Mouse (Mus musculus) kidney, postnatal 0 days (tissue): ENCODE data around the gene Gm20538. TPM values are rescaled to one million over a fixed set of nuclear protein-coding genes. Genes with fewer than 3 reads are reported as not detected.
A peak's percentile ranks its signal among the peaks of the same experiment; 100 is the strongest.

Source experiments
- ATAC-seq: fragments of 200-750 bp; cut with Nextera tagmentation; replicated peaks from 2 replicates; pipeline ENCODE4 v1.8.0; 2017; ENCODE audit warnings: low read depth, moderate number of reproducible peaks, moderate TSS enrichment, moderate library complexity; ENCODE audit not compliant: low FRiP score
- DNase-seq: peaks from one replicate; pipeline ENCODE4 v3.0.0-alpha.2; 2016; ENCODE audit warnings: low spot score
- H3K27ac ChIP-seq: fragments of 300-500 bp; sonication (generic); 2 replicates; pipeline ENCODE4 v1.5.1; 2014; ENCODE audit warnings: mild to moderate bottlenecking
- H3K27me3 ChIP-seq: fragments of 300-500 bp; sonication (generic); 2 replicates; pipeline ENCODE4 v1.6.1; 2014; ENCODE audit warnings: low read length, mixed read lengths; ENCODE audit not compliant: insufficient read depth
- H3K36me3 ChIP-seq: fragments of 300-500 bp; sonication (generic); 2 replicates; pipeline ENCODE4 v1.6.1; 2014; ENCODE audit warnings: low read length, mixed read lengths; ENCODE audit not compliant: insufficient read depth
- H3K4me1 ChIP-seq: fragments of 300-500 bp; sonication (generic); replicated peaks from 2 replicates; pipeline ENCODE4 v1.6.1; 2014; ENCODE audit warnings: antibody characterized with exemption, low read length, mixed read lengths; ENCODE audit not compliant: insufficient read depth
- H3K4me2 ChIP-seq: fragments of 300-500 bp; sonication (generic); 2 replicates; pipeline ENCODE4 v1.6.1; 2014; ENCODE audit warnings: mild to moderate bottlenecking, low read length, moderate library complexity, mixed read lengths
- H3K4me3 ChIP-seq: fragments of 300-500 bp; sonication (generic); replicated peaks from 2 replicates; pipeline ENCODE4 v1.5.1; 2014; ENCODE audit warnings: low read depth, low read length
- H3K9ac ChIP-seq: fragments of 300-500 bp; sonication (generic); 2 replicates; pipeline ENCODE4 v1.6.1; 2014; ENCODE audit warnings: low read depth, low read length
- H3K9me3 ChIP-seq: fragments of 300-500 bp; sonication (generic); replicated peaks from 2 replicates; pipeline ENCODE4 v1.6.1; 2016; ENCODE audit warnings: low read length, inconsistent platforms, mixed read lengths
- CTCF ChIP-seq: IDR thresholded peaks from 2 replicates; pipeline ENCODE4 v1.5.1; 2016; ENCODE audit warnings: antibody characterized with exemption, low read depth, mild to moderate bottlenecking, moderate library complexity
- WGBS: fragments of 180-500 bp; shearing (Covaris S2); extraction: QIAGEN DNeasy Blood & Tissue Kit; methylation state at CpG from one replicate; pipeline ENCODE4 v1.1.7; 2014; 5-methylcytosine and 5-hydroxymethylcytosine counted together
- polyA plus RNA-seq: library from polyadenylated mRNA; unstranded; fragments of >200 nt; fragmentation: Nextera tagmentation; extraction: Ambion mirVana; gene quantifications from 2 replicates; pipeline ENCODE4 v1.2.1, GENCODE M21; 2015

The Gm20538 gene
- polyA plus RNA-seq, 1 experiment from 2014 or later = 1.2 TPM

DNA sequence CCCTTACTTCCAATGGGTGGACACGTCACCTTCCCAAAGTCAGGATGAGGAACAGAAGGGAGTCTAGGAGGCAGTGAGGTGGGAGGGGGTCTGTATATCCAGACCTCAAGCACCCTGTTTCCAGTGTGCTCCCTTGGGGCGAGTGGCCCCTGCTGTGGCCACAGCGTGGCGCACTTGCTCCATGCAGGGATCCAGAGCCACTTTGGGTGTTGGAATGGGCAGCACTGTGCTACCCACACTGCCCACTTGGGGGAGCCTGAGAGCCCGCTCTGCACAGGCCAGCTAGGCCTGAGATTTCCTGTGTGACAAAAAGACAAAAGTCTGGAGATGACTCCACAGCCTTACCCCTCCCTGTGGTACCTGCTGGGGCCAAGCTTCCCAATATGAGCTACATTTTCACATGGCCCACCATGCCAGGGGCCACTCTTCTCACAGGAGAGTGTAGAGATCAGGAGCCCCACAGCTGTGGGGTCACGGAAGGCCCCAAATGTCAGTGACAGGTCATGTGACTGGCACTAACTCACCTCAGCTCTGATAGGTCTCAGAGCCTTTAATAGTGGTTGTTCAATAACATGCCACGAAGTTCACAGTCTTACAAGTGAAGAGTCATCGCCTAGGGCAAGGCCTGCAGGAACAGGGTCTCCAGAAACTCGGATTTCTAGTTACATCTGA is 30.1 kb upstream of the Gm20538 start:
- Histone ChIP-seq H3K4me2 (no peak overlapping the region), H3K4me1 (no peaks in the 10 kb centered on the region), H3K27me3 (no peaks in the 10 kb centered on the region), H3K27ac (no peak overlapping the region), H3K36me3 (no peaks in the 10 kb centered on the region), H3K9me3 (no peaks in the 10 kb centered on the region), H3K9ac (no peak overlapping the region), H3K4me3 (no peak overlapping the region)
- peak; percentile 72 for ATAC-seq
- WGBS = 29% methylated on average over 9 of the region's 9 CpGs
- DNase-seq = peak; percentile 90
- TF ChIP-seq CTCF = peak; percentile 100

- H3K9ac ChIP-seq = no peak overlapping the region
- H3K9me3 ChIP-seq = no peaks in the 10 kb centered on the region
- no peak overlapping the region for H3K4me3 ChIP-seq
- ATAC-seq (no peak), DNase-seq (no peak)
- no peaks in the 10 kb centered on the region for H3K27me3 ChIP-seq
- H3K4me2 ChIP-seq = no peak overlapping the region
- no peak overlapping the region for H3K27ac ChIP-seq
- H3K4me1 ChIP-seq = no peaks in the 10 kb centered on the region
- no peak for TF ChIP-seq CTCF
- WGBS = 84% methylated on average over 10 of the region's 10 CpGs
- H3K36me3 ChIP-seq = no peaks in the 10 kb centered on the region
Observed at GRCm38 (mm10) chr19:44582103-44582502, 29.5 kb upstream of the Gm20538 start.

DNA sequence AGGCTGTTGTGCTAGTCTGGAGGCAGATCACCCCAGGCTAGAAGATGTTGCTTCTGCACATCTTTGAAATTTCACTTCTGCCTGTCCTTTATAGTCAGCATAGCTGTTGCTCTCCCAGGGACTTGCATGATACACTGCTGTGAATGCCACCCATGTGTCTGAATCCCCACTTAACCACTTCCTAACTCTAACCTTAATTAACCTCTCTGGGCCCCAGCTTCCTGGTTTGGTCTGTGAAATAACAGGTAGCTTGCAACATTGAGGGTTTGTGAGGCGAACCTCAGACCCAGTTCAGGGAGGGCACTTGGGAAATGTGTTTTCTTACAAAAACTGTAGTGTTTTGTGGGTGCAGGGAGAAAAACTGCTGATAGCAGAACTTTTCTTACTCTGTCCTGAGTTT is 25.4 kb upstream of the Gm20538 start:
- 58% methylated on average over 1 of the region's 1 CpGs for WGBS
- 0 out of 2 replicates have a peak, but pooled peaks cover 3% of the 10 kb centered on the region for H3K36me3 ChIP-seq
- no peaks in the 10 kb centered on the region for H3K9me3 ChIP-seq
- H3K27ac ChIP-seq = no peak overlapping the region
- no peak overlapping the region for H3K4me3 ChIP-seq
- no peaks in the 10 kb centered on the region for H3K4me1 ChIP-seq
- DNase-seq = no peak
- H3K27me3 ChIP-seq = no peaks in the 10 kb centered on the region
- H3K9ac ChIP-seq = no peak overlapping the region
- ATAC-seq = no peak
- no peak for TF ChIP-seq CTCF
- H3K4me2 ChIP-seq = no peak overlapping the region

GRCm38 (mm10) chr19:44576275-44576674 is 23.6 kb upstream of the Gm20538 start:
- no peak for TF ChIP-seq CTCF
- WGBS = 62% methylated on average over 7 of the region's 7 CpGs
- DNase-seq = no peak

GRCm38 (mm10) chr19:44567763-44568162 is 15.1 kb upstream of the Gm20538 start:
- peaks cover 10% of the 10 kb centered on the region; the same call in 1 of the 2 replicates for H3K4me1 ChIP-seq
- no peak for TF ChIP-seq CTCF
- H3K27me3 ChIP-seq = no peaks in the 10 kb centered on the region
- H3K27ac ChIP-seq = no peak overlapping the region
- 77% methylated on average over 3 of the region's 3 CpGs for WGBS
- no peaks in the 10 kb centered on the region for H3K9me3 ChIP-seq
- H3K9ac ChIP-seq = no peak overlapping the region
- H3K4me2 ChIP-seq = no peak overlapping the region
- ATAC-seq (0 out of 2 replicates have a peak, but pooled peaks have one; percentile 27), DNase-seq (no peak)
- H3K4me3 ChIP-seq = no peak overlapping the region
- H3K36me3 ChIP-seq = peaks cover 70% of the 10 kb centered on the region

More at GRCm38 (mm10) chr19:44576275-44576674, 23.6 kb upstream of the Gm20538 start:
- Histone ChIP-seq H3K4me2 (no peak overlapping the region), H3K27me3 (no peaks in the 10 kb centered on the region), H3K4me1 (no peaks in the 10 kb centered on the region), H3K4me3 (no peak overlapping the region), H3K9ac (no peak overlapping the region), H3K36me3 (peaks cover 18% of the 10 kb centered on the region), H3K27ac (no peak overlapping the region), H3K9me3 (no peaks in the 10 kb centered on the region)
- no peak for ATAC-seq

- peak overlapping the region; percentile 77; the same call in 1 of the 2 replicates for H3K4me2 ChIP-seq
- 89% methylated on average over 14 of the region's 14 CpGs for WGBS
- H3K27ac ChIP-seq = no peak overlapping the region
- no peaks in the 10 kb centered on the region for H3K9me3 ChIP-seq
- H3K36me3 ChIP-seq = peaks cover 38% of the 10 kb centered on the region; the same call in 1 of the 2 replicates
- H3K4me3 ChIP-seq = no peak overlapping the region
- ATAC-seq = no peak
- TF ChIP-seq CTCF = no peak
- no peak overlapping the region for H3K9ac ChIP-seq
- no peaks in the 10 kb centered on the region for H3K27me3 ChIP-seq
- DNase-seq = no peak
- H3K4me1 ChIP-seq = peaks cover 10% of the 10 kb centered on the region; the same call in 1 of the 2 replicates
Observed at GRCm38 (mm10) chr19:44564006-44564405, 11.4 kb upstream of the Gm20538 start.
